Mouse (Mus musculus) naive thymus-derived CD4-positive, alpha-beta T cell, adult 2 months (primary cell): ENCODE results near the gene Wt1.

Experiments
- DNase-seq: peaks from one replicate; pipeline ENCODE4 v3.0.0-alpha.2; 2011; ENCODE audit warnings: low read depth

Gene Wt1

DNA sequence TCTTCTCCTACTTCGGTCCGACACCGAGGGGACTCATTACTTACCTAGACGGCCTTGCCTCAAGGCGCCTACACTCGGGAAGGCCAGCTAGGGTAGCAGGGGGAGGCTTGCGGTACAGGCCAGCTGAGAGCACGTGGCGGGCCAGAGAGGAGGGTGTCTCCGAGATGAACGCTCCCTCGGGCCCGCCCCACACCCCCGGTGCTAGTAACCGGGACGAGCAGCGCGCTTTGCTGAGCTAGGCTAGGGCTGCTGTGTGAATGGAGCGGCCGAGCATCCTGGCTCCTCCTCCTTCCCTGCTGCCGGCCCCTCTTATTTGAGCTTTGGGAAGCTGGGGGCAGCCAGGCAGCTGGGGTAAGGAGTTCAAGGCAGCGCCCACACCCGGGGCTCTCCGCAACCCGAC is at the start of gene Wt1:
Wt1 (plus strand) TSS at position 251 of the 400 bp plus-strand sequence.
- DNase-seq, result no peak

GRCm38 (mm10) chr2:105077151-105077550 is 49.2 kb upstream of the Wt1 start:
- DNase-seq, result no peak

GRCm38 (mm10) chr2:105082256-105082790 is 44.0 kb upstream of the Wt1 start:
- no peak for DNase-seq

GRCm38 (mm10) chr2:105084035-105084434 is 42.3 kb upstream of the Wt1 start:
- DNase-seq, result no peak

DNA sequence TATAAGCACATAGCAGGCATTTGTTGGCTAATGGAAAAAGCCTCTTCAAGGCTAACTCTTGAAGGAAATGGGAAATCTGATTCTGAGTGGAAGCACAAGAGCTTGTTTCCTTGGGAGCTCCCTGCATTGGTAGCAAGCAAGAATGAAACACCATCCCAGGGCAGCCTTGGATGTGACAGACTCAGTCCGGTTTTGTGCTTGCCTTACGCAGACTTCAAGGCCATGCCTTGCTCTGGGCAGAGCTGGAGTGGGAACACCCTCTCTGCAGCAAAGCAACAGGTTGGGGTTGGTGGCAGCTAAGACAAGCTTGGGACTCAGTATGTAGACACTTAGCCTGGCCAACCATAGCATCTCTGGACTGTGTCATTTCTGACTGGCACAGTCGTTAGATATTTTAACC is 40.2 kb upstream of the Wt1 start:
- DNase-seq, result no peak

- DNase-seq, result no peak
These were observed 38.3 kb upstream of the Wt1 start for GRCm38 (mm10) chr2:105088005-105088404.

DNA sequence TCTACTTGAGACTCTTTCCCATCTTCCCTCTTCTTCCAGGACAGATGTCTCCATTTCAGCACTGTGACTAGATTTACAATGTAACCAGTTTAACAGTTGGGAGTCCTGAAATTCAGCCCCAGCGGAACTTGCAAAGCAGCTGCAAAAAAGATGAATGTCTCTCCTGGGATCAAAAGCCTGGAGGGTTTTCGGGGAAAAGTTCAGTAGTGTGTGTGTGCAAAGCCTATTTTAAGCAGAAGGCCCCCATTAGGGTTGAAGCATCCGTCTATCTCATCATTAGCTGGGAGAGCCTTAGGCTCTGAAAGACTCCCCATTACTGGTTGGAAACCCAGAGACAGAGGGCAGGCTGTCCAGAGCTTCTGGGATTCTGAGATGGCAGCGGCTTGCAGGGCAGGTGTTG is 37.2 kb upstream of the Wt1 start:
- DNase-seq, result no peak

- DNase-seq, result no peak
These were observed 36.5 kb upstream of the Wt1 start for GRCm38 (mm10) chr2:105089581-105090508.

DNA sequence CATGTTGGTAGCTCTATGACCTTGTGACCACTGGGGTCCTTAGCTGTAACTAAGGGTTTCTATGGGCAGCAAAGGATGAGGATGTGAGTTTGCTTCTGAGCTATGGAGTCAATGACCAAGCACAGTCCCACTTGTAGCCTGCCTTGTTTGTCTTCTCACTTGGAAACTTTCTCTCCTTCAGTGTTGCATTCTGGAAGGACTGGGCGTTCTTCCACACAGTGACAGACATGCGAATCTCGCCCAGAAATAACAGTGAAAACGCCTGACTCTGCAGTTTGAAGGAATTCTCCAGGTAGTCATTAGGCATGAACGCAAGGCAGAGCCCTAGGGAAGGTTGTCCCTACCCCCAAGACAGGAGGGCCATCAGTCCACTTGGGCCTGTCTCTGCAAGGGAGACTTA is 35.3 kb upstream of the Wt1 start:
- no peak for DNase-seq

DNA sequence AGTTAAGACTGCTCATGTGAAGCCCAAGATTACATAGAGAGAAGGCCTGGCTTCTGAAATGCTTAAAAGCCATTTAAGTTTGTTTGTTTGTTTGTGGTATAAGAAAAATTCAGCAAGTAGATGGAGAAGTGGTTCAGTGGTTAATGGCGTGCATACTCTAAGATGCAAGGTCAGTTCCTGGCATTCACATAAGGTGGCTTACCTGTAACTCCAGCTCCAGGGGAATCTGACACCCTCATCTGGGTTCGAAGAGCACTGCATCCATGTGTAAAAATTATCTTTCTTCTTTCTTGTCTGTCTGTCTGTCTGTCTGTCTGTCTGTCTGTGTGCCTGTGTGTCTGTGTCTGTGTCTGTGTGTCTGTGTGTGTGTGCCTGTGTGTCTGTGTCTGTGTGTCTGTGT is 34.6 kb upstream of the Wt1 start, which contains the start of gene Gm11060:
Gm11060 (plus strand) TSS at position 301 of the 400 bp plus-strand sequence.
- no peak for DNase-seq

GRCm38 (mm10) chr2:105097294-105097953 is 28.9 kb upstream of the Wt1 start:
- DNase-seq, result no peak

DNA sequence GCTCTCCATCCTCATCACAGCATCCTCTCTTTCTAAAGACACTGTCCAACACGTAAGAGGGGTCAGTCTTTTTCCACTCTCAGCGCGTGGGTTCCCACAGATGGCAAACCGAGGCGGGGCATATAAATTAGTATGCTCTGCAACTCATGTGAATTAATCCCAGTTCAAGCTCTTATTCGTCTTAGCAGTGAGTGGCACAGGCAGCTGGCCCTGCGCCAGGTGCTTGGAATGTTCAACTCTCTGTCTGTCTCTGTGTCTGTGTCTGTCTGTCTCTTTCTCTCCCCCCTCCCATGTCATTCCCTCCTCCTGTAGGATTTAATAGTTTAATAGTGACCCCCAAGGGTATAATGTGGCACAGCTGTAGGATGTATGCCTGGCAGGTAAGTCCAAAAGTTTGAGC is 26.9 kb upstream of the Wt1 start:
- no peak for DNase-seq

- DNase-seq, result no peak
These were observed 25.8 kb upstream of the Wt1 start for GRCm38 (mm10) chr2:105100541-105100940.

DNA sequence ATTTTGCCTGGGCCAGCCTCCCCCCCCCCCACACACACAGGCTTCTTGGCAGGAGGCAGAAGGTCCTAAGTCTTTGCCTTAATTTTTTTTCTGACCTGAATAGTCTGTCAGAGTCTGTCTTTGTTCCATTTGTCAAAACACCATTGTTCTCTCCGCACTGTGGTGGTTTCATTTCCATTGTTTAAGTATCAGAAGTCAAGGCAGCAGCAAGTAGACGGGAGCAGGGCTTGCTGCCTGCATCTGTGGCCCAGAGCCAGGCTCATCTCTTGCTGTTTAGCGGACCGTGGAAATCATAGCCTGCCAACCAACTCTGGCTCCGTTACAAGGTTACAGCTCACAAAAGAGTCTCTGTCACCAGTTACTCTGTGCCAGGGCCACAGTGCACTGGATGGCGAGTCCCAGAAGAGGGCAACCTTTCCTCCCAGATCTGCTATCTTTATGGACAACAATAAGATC is 17.6 kb upstream of the Wt1 start:
- no peak for DNase-seq

DNA sequence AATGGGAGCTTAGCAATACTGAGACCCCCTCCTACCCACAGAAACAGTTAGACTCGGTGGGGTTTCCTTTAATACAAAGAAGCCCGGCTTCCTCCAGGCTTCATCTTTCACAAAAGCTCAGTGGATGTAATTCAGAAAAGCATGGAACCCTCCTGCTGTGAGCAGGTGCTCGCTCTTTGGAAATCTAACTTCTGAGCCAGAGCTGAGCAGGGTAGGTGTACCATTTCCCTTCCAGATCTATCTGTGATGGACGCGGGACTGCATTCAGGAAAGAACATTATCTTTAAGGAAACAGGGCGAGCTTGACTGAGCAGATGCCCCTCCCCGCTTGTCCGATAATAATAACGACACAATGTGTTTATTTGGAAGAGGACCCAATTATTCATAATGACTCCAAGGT is 12.3 kb upstream of the Wt1 start:
- DNase-seq, result no peak

- DNase-seq, result no peak
These were observed 8.7 kb upstream of the Wt1 start for GRCm38 (mm10) chr2:105117669-105118068.

- no peak for DNase-seq
These were observed 4.1 kb upstream of the Wt1 start for GRCm38 (mm10) chr2:105122216-105122615.

- DNase-seq, result no peak
These were observed 3.4 kb upstream of the Wt1 start for GRCm38 (mm10) chr2:105122886-105123285.

- DNase-seq, result no peak
These were observed 2.9 kb upstream of the Wt1 start for GRCm38 (mm10) chr2:105123431-105123830.

GRCm38 (mm10) chr2:105123881-105124280 is 2.4 kb upstream of the Wt1 start:
- DNase-seq, result no peak

DNA sequence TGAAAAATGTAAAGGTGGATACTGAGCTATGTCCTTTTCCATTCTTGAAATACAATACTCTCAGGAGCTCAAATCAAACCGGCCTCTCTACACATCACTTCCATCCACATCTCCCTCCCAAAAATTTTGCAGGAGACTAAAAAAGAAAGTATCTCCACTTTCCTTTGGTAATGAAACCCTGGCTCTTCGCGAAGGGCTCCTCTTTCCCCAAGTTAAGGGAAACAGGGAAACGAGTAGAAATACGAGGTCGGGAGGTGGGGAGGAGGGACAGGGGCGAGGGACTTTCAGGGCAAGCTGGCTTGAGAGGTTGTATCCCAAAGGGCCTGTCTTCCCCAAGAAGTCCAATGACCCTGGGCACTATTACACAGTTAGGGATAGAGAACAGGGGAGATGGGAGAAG is 1.9 kb upstream of the Wt1 start:
- no peak for DNase-seq

DNA sequence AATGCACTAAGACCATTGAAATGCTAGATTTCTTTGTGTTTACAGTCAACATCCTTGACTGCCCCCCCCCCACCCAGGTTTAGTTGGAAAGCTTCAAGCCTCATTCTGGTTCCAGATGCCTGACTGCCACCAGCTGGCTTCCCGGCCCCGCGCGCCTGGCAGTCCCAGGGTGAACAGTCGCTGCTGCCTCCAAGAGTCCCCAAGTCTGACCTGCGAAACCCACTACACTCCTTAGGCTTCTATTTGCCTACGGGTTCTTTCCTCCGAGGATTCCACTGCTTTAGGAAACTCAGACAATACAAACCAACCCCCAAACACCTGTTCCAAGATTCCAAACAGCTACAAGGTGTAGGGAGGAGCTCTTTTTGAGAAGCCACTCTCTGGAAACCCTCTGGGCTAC is 1.1 kb upstream of the Wt1 start:
- no peak for DNase-seq

- no peak for DNase-seq
These were observed 688 bp upstream of the Wt1 start for GRCm38 (mm10) chr2:105125641-105126040.
